Mouse (Mus musculus): ENCODE results near the gene Acacb.

- TF ChIP-seq CTCF (IDR thresholded peaks at IDR 0.05; ENCODE audit: low read depth) (no peak), EP300 (optimal IDR thresholded peaks at IDR 0.05) (no peak)
These were observed 82.6 kb downstream of the Acacb start for GRCm38 (mm10) chr5:114228901-114229300.
